Comparison of ENCODE assay signal across 24 mouse cellular contexts in the genomic region with DNA sequence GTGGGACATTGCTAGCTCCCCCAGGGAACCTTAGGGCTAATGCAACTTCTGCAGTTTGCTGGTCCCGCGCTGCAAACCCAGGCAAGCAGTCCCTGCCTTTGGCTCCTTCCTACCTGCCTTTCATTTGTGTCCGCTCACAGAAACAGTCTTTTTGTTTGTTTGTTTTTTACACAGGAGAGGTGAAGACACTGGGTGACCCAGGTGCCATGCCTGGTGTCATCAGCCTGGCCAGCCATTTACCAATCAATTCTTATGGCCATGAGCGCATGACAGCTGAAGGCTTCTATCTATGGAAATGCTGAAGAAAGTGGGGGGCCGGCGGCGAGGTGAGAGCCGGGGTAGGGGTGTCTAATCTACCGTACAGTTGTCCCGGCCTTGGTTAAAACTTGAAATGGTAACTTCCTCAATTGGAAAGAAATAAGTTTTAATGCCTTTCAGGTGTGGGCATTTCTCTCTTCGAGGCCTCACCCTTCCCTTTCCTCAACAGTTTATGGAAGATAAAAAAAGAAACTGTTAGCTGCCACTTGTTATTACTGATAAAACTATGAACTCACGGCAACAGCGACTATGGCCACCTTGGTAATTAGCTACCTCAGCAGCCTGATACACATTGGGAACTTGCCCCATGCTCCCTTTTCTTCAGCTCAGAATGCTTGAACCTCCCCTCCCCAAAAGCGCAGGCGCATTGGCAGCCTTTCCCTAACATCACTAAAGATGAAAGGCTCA. TPM values are rescaled to one million over a fixed set of nuclear protein-coding genes. Genes with fewer than 3 reads are reported as not detected.
DNase-seq lines count a peak whose midpoint lies in the region; ATAC-seq and TF ChIP-seq lines count a peak whose summit lies in the region.
"Had no signal": no experiment of that assay in that cellular context is flagged by ENCODE, and none has a peak within 500 bp of the region (broad histone marks: within the 10 kb centered on the region; RNA-seq: fewer than 3 reads in every experiment).

No protein-coding gene starts in this region.

- H3K4me1 ChIP-seq in G1E (ENCODE audit: insufficient read depth, low read depth, low read length) (peaks cover 67% of the 10 kb centered on the region), MEL (ENCODE audit: control insufficient read depth in 1 of 2, insufficient read depth in 2 of 2, low read length in 2 of 2) (peaks cover 39 to 58% of the 10 kb centered on the region in 2 experiments)
- H3K4me1 ChIP-seq in liver, embryonic 14.5 days (replicated peaks; ENCODE audit: control insufficient read depth in 2 of 2, insufficient read depth in 2 of 2, low read length in 1 of 2), result peaks cover 77 to 79% of the 10 kb centered on the region in 2 experiments
- H3K4me1 ChIP-seq in midbrain, embryonic 14.5 days (ENCODE audit: control insufficient read depth, insufficient read depth, low read length), result no peaks in the 10 kb centered on the region
- H3K4me1 ChIP-seq: forebrain, embryonic 15.5 days; hindbrain, embryonic 13.5 days had no signal

- H3K79me2 ChIP-seq in MEL (ENCODE audit: control insufficient read depth, insufficient read depth, low read length, poor library complexity), result peaks cover 48% of the 10 kb centered on the region

- H3K4me2 ChIP-seq in liver, embryonic 14.5 days (ENCODE audit: low read depth), result peak overlapping the region; percentile 46
- H3K4me2 ChIP-seq in midbrain, embryonic 14.5 days (ENCODE audit: low read length), result no peak overlapping the region
- H3K4me2 ChIP-seq: embryonic facial prominence, embryonic 12.5 days; forebrain, embryonic 15.5 days; hindbrain, embryonic 13.5 days had no signal

- TF ChIP-seq RAD21 in MEL (IDR thresholded peaks at IDR 0.05; ENCODE audit: low read depth, low read length), result no peak; the same call in 1 of the 2 replicates

- peak overlapping the region; percentile 78 for H3K9ac ChIP-seq in MEL (ENCODE audit: control insufficient read depth, low read depth, low read length, poor library complexity, severe bottlenecking)
- peak overlapping the region; percentile 53 for H3K9ac ChIP-seq in liver, embryonic 14.5 days (replicated peaks)
- H3K9ac ChIP-seq in midbrain, embryonic 14.5 days (replicated peaks; ENCODE audit: low read length), result no peak overlapping the region
- H3K9ac ChIP-seq: embryonic facial prominence, embryonic 12.5 days; forebrain, embryonic 15.5 days; hindbrain, embryonic 13.5 days had no signal

- TF ChIP-seq POLR2A in MEL (IDR thresholded peaks at IDR 0.05; ENCODE audit: control insufficient read depth in 1 of 2, insufficient read depth in 1 of 2, low read depth in 1 of 2, low read length in 2 of 2, poor library complexity in 1 of 2), result peak in 1 of 2 experiments; percentile 65; a peak in 3 of 4 replicates

- WGBS in liver, embryonic 14.5 days (ENCODE audit: insufficient replicate concordance), result 19% methylated on average over 15 of the region's 15 CpGs
- 94% methylated on average over 15 of the region's 15 CpGs for WGBS in midbrain, embryonic 14.5 days

- no peaks in the 10 kb centered on the region for H3K27me3 ChIP-seq in G1E (ENCODE audit: insufficient read depth, low read length)
- H3K27me3 ChIP-seq in MEL (ENCODE audit: control insufficient read depth in 1 of 2, insufficient read depth in 2 of 2, low read length in 2 of 2), result no peaks in the 10 kb centered on the region
- no peaks in the 10 kb centered on the region for H3K27me3 ChIP-seq in liver, embryonic 14.5 days (ENCODE audit: control insufficient read depth, insufficient read depth, low read length)
- no peaks in the 10 kb centered on the region for H3K27me3 ChIP-seq in midbrain, embryonic 14.5 days (ENCODE audit: control insufficient read depth, insufficient read depth, low read length)
- H3K27me3 ChIP-seq: embryonic facial prominence, embryonic 12.5 days; forebrain, embryonic 15.5 days; hindbrain, embryonic 13.5 days had no signal

- H3K9me3 ChIP-seq in G1E (replicated peaks) (no peaks in the 10 kb centered on the region), MEL (replicated peaks; ENCODE audit: insufficient read depth, low read length) (no peaks in the 10 kb centered on the region)
- H3K9me3 ChIP-seq in liver, embryonic 14.5 days (ENCODE audit: control insufficient read depth, low read length), result no peaks in the 10 kb centered on the region
- H3K9me3 ChIP-seq in midbrain, embryonic 14.5 days (ENCODE audit: control insufficient read depth, low read length), result no peaks in the 10 kb centered on the region
- H3K9me3 ChIP-seq: embryonic facial prominence, embryonic 12.5 days; forebrain, embryonic 15.5 days; hindbrain, embryonic 13.5 days had no signal

- TF ChIP-seq CTCF in G1E (IDR thresholded peaks at IDR 0.05; ENCODE audit: low read depth, low read length) (no peak), MEL (IDR thresholded peaks at IDR 0.05 in 2 of 3, conservative IDR thresholded peaks at IDR 0.05 in 1 of 3; ENCODE audit: control insufficient read depth in 1 of 3, insufficient read depth in 1 of 3, low read depth in 2 of 3, low read length in 3 of 3, poor library complexity in 1 of 3, severe bottlenecking in 1 of 3) (no peak)
- TF ChIP-seq CTCF in liver, embryonic 14.5 days (IDR thresholded peaks at IDR 0.05; ENCODE audit: low read depth), result no peak

- H3K36me3 ChIP-seq in G1E (replicated peaks), result no peaks in the 10 kb centered on the region
- peaks cover 2 to 66% of the 10 kb centered on the region in 2 experiments; a peak in 3 of 4 replicates for H3K36me3 ChIP-seq in MEL (ENCODE audit: control insufficient read depth in 1 of 2, insufficient read depth in 2 of 2, low read length in 2 of 2)
- no peaks in the 10 kb centered on the region for H3K36me3 ChIP-seq in liver, embryonic 14.5 days (replicated peaks; ENCODE audit: control insufficient read depth, insufficient read depth, low read depth)
- H3K36me3 ChIP-seq in midbrain, embryonic 14.5 days (ENCODE audit: control insufficient read depth, insufficient read depth, low read length), result no peaks in the 10 kb centered on the region
- H3K36me3 ChIP-seq: embryonic facial prominence, embryonic 12.5 days; forebrain, embryonic 15.5 days; hindbrain, embryonic 13.5 days had no signal

- peak; percentile 95 to 98 for TF ChIP-seq EP300 in MEL (IDR thresholded peaks at IDR 0.05; ENCODE audit: low read depth in 1 of 2, low read length in 2 of 2)
- peak; percentile 69 for TF ChIP-seq EP300 in liver, embryonic 14.5 days (IDR thresholded peaks at IDR 0.05; ENCODE audit: low read depth)

- ATAC-seq in G1E (ENCODE audit: extremely low read depth, insufficient number of reproducible peaks, low FRiP score, poor library complexity, severe bottlenecking), result peak; percentile 37
- peak; percentile 73 for ATAC-seq in erythroid progenitor cell, adult 5-6 weeks (replicated peaks; ENCODE audit: low FRiP score, poor library complexity, severe bottlenecking)
- peak; percentile 58 for ATAC-seq in liver, embryonic 14.5 days (ENCODE audit: insufficient read depth)
- no peak for ATAC-seq in midbrain, embryonic 14.5 days (ENCODE audit: low FRiP score, low TSS enrichment)
- ATAC-seq: forebrain, embryonic 15.5 days had no signal

- DNase-seq in G1E (ENCODE audit: low spot score), result no peak
- DNase-seq in MEL (ENCODE audit: low read depth, low spot score), result peak; percentile 94
- no peak for DNase-seq in liver, embryonic 14.5 days (ENCODE audit: low read depth in 3 of 3, low spot score in 3 of 3)
- DNase-seq in midbrain, embryonic 14.5 days, result no peak
- DNase-seq in ovary, postnatal 36 days (ENCODE audit: low spot score), result no peak
- DNase-seq in cerebellum, adult 9-10 months, result no peak
- DNase-seq in layer of hippocampus, postnatal 10 days (ENCODE audit: low spot score in 2 of 2), result no peak
- DNase-seq: adrenal gland, postnatal 14 days; cerebellum, adult 11 months; cerebellum, postnatal 10 days; gastrocnemius, postnatal 25 days; heart, adult 2 months; kidney, adult 8-10 months; kidney, postnatal 14 days; lung, adult 2 months; lung, postnatal 36 days; right cerebral cortex, adult 18-20 months; right cerebral cortex, postnatal 4 days; thymus, postnatal 14 days had no signal

- H3K27ac ChIP-seq in MEL (ENCODE audit: control insufficient read depth, low read depth, low read length), result peak overlapping the region; percentile 99
- H3K27ac ChIP-seq in liver, embryonic 14.5 days, result peak overlapping the region; percentile 78
- H3K27ac ChIP-seq in midbrain, embryonic 14.5 days (replicated peaks; ENCODE audit: low read depth, low read length), result no peak overlapping the region
- H3K27ac ChIP-seq: embryonic facial prominence, embryonic 12.5 days; forebrain, embryonic 15.5 days; heart, adult 2 months; hindbrain, embryonic 13.5 days had no signal

- H3K4me3 ChIP-seq in G1E (ENCODE audit: low read depth, low read length) (peak overlapping the region; percentile 48; the same call in 1 of the 2 replicates), MEL (ENCODE audit: control insufficient read depth in 1 of 2, insufficient read depth in 1 of 2, low read depth in 2 of 2, low read length in 2 of 2) (peak overlapping the region; percentile 36)
- H3K4me3 ChIP-seq in liver, embryonic 14.5 days (ENCODE audit: insufficient read depth in 1 of 2, low read depth in 2 of 2, low read length in 2 of 2), result no peak overlapping the region
- H3K4me3 ChIP-seq in midbrain, embryonic 14.5 days (replicated peaks; ENCODE audit: low read depth, low read length), result no peak overlapping the region
- H3K4me3 ChIP-seq: embryonic facial prominence, embryonic 12.5 days; forebrain, embryonic 15.5 days; heart, adult 2 months; hindbrain, embryonic 13.5 days had no signal

RNA-seq across cellular contexts. Expression of gene Aqp9, which starts 10.4 kb away (rescaled TPM):
- total RNA-seq in G1E (2014; fragmentation: Nextera tagmentation), result 2.8 and 4.9 TPM in 2 replicates
- 1.9 and 2.2 TPM in 2 replicates for total RNA-seq in G1E (2017)
- 0.04 and 0.05 TPM in 2 replicates for polyA plus RNA-seq in G1E (2012)
- total RNA-seq in MEL (2012; rRNA removed), result 64.8 and 74.3 TPM in 2 replicates
- 10 to 100 TPM in 1 of 2 experiments, not detected in 1; 76.1 TPM for polyA plus RNA-seq in MEL (2012; ENCODE audit: insufficient read depth in 1 of 2, insufficient read length in 2 of 2, low read depth in 1 of 2, low replicate concordance in 2 of 2, missing spikeins in 1 of 2)
- total RNA-seq in erythroid progenitor cell, adult 5-6 weeks (2015; ENCODE audit: low replicate concordance), result 23.4 and 28.1 TPM in 2 replicates
- total RNA-seq in erythroid progenitor cell, adult 5-6 weeks (2017; ENCODE audit: low replicate concordance), result 33.5 and 50.6 TPM in 2 replicates
- 3.5 and 4.1 TPM in 2 replicates for polyA plus RNA-seq in liver, embryonic 14.5 days (2012; rRNA removed)
- 8.6 and 9.0 TPM in 2 replicates for polyA plus RNA-seq in liver, embryonic 14.5 days (2014; fragmentation: Nextera tagmentation; extraction: Ambion mirVana)
- 0.42 and 0.61 TPM in 2 replicates for polyA plus RNA-seq in midbrain, embryonic 14.5 days (2014; fragmentation: Nextera tagmentation; extraction: Ambion mirVana)
- total RNA-seq in layer of hippocampus, postnatal 10 days (2021), result 1 to 10 TPM; 2.4 to 3.7 TPM
- polyA plus RNA-seq: embryonic facial prominence, embryonic 12.5 days; limb, embryonic 11.5 days had no signal

RNA-seq across cellular contexts. Expression of gene Aldh1a2, which starts 57.5 kb away (rescaled TPM):
- not detected in 2 replicates for total RNA-seq in G1E (2014; fragmentation: Nextera tagmentation)
- total RNA-seq in G1E (2017), result not detected in 2 replicates
- polyA plus RNA-seq in G1E (2012), result not detected in 2 replicates
- total RNA-seq in MEL (2012; rRNA removed), result not detected in 2 replicates
- not detected for polyA plus RNA-seq in MEL (2012; ENCODE audit: insufficient read depth in 1 of 2, insufficient read length in 2 of 2, low read depth in 1 of 2, low replicate concordance in 2 of 2, missing spikeins in 1 of 2)
- total RNA-seq in erythroid progenitor cell, adult 5-6 weeks (2015; ENCODE audit: low replicate concordance), result not detected in 2 replicates
- total RNA-seq in erythroid progenitor cell, adult 5-6 weeks (2017; ENCODE audit: low replicate concordance), result 0.26 TPM in 1 of 2 replicates, not detected in the other
- 0.47 and 0.58 TPM in 2 replicates for polyA plus RNA-seq in liver, embryonic 14.5 days (2012; rRNA removed)
- 0.79 and 1.3 TPM in 2 replicates for polyA plus RNA-seq in liver, embryonic 14.5 days (2014; fragmentation: Nextera tagmentation; extraction: Ambion mirVana)
- polyA plus RNA-seq in midbrain, embryonic 14.5 days (2014; fragmentation: Nextera tagmentation; extraction: Ambion mirVana), result 0.36 and 16.0 TPM in 2 replicates
- 1 to 10 TPM; 6.1 to 7.9 TPM for total RNA-seq in layer of hippocampus, postnatal 10 days (2021)

Comparison
In these comparisons a context has a peak if more than half of its experiments do, and no peak if none do; other contexts are left out.
1. H3K4me3 ChIP-seq: peak in G1E (single experiment) and MEL (2 of 2); none in liver, embryonic 14.5 days (0 of 2) and midbrain, embryonic 14.5 days (single experiment).
2. RNA of gene Aqp9, which starts 10.4 kb away (total RNA-seq): 64.8 to 74.3 TPM in MEL and 23.4 to 50.6 TPM in erythroid progenitor cell, adult 5-6 weeks; 1.9 to 4.9 TPM in G1E and 2.4 to 3.7 TPM in layer of hippocampus, postnatal 10 days; every median in the first group is over 4 times any median in the second.